Mouse (Mus musculus): ENCODE measurements around the gene Stk16. TPM values are rescaled to one million over a fixed set of nuclear protein-coding genes. Genes with fewer than 3 reads are reported as not detected.

The Stk16 gene
- total RNA-seq (2021): 10 to 100 TPM; 47.4 to 49.0 TPM
- long read RNA-seq, experiment 1, transcript Stk16-201 (8 exons, 2,876 nt): major isoform, 35 of 49 reads
- long read RNA-seq, experiment 1, partial matches to known transcripts: 1 of 49 reads
- long read RNA-seq, experiment 1, other reads (novel, unspliced or antisense): 9 of 49 reads
- long read RNA-seq, experiment 2, transcript Stk16-201 (8 exons, 2,876 nt): major isoform, 39 of 49 reads
- long read RNA-seq, experiment 2, partial matches to known transcripts: 0 of 49 reads
- long read RNA-seq, experiment 2, other reads (novel, unspliced or antisense): 8 of 49 reads

GRCm38 (mm10) chr1:75210136-75211087 is at the start of gene Stk16, which contains the start of gene Glb1l:
Stk16 (plus strand) TSS chr1:75210838.
Glb1l (minus strand) TSS chr1:75210813.
- peak; percentile 92 to 97 for DNase-seq (ENCODE audit: low spot score in 2 of 2)

- no peak for DNase-seq (ENCODE audit: low spot score in 2 of 2)
Observed at GRCm38 (mm10) chr1:75168093-75168471, 42.6 kb upstream of the Stk16 start.

- DNase-seq (ENCODE audit: low spot score in 2 of 2): peak; percentile 88 to 96
Observed at GRCm38 (mm10) chr1:75168472-75169464, 41.9 kb upstream of the Stk16 start, which contains the start of gene Zfand2b. Zfand2b (plus strand) TSS chr1:75168646.

- DNase-seq (ENCODE audit: low spot score in 2 of 2): peak in 1 of 2 experiments; percentile 52
Observed at GRCm38 (mm10) chr1:75179334-75180104, 31.1 kb upstream of the Stk16 start.

- DNase-seq (ENCODE audit: low spot score in 2 of 2): peak; percentile 76 to 89
Observed at GRCm38 (mm10) chr1:75180105-75180590, 30.5 kb upstream of the Stk16 start, which contains the start of gene Abcb6. Abcb6 (minus strand) TSS chr1:75180392.

- DNase-seq (ENCODE audit: low spot score in 2 of 2): no peak
Observed at GRCm38 (mm10) chr1:75180741-75181140, 29.9 kb upstream of the Stk16 start.

GRCm38 (mm10) chr1:75181377-75181870 is 29.2 kb upstream of the Stk16 start:
- no peak for DNase-seq (ENCODE audit: low spot score in 2 of 2)

- no peak for DNase-seq (ENCODE audit: low spot score in 2 of 2)
Observed at GRCm38 (mm10) chr1:75182160-75182559, 28.5 kb upstream of the Stk16 start.

GRCm38 (mm10) chr1:75185495-75185894 is 25.1 kb upstream of the Stk16 start:
- no peak for DNase-seq (ENCODE audit: low spot score in 2 of 2)

- DNase-seq (ENCODE audit: low spot score in 2 of 2): no peak
Observed at GRCm38 (mm10) chr1:75187126-75187525, 23.5 kb upstream of the Stk16 start.

GRCm38 (mm10) chr1:75187914-75188483 is 22.6 kb upstream of the Stk16 start:
- no peak for DNase-seq (ENCODE audit: low spot score in 2 of 2)

GRCm38 (mm10) chr1:75190577-75190976 is 20.1 kb upstream of the Stk16 start:
- DNase-seq (ENCODE audit: low spot score in 2 of 2): no peak

GRCm38 (mm10) chr1:75191258-75191621 is 19.4 kb upstream of the Stk16 start:
- no peak for DNase-seq (ENCODE audit: low spot score in 2 of 2)

GRCm38 (mm10) chr1:75191622-75192402 is 18.8 kb upstream of the Stk16 start, which contains the start of the genes Ankzf1 and Atg9a:
Ankzf1 (plus strand) TSS chr1:75192151.
Atg9a (minus strand) TSS chr1:75192196.
- peak; percentile 81 to 91 for DNase-seq (ENCODE audit: low spot score in 2 of 2)

- peak in 1 of 2 experiments; percentile 36 for DNase-seq (ENCODE audit: low spot score in 2 of 2)
Observed at GRCm38 (mm10) chr1:75192452-75192851, 18.2 kb upstream of the Stk16 start.

- DNase-seq (ENCODE audit: low spot score in 2 of 2): no peak
Observed at GRCm38 (mm10) chr1:75201236-75201635, 9.4 kb upstream of the Stk16 start.

GRCm38 (mm10) chr1:75208967-75209678 is 1.5 kb upstream of the Stk16 start:
- peak in 1 of 2 experiments; percentile 54 for DNase-seq (ENCODE audit: low spot score in 2 of 2)
